Mouse (Mus musculus) naive thymus-derived CD4-positive, alpha-beta T cell, adult 5 months (primary cell): ENCODE data around the gene Vmn2r109. TPM values are rescaled to one million over a fixed set of nuclear protein-coding genes. Genes with fewer than 3 reads are reported as not detected.

ENCODE experiments used
- polyA plus RNA-seq: library from polyadenylated mRNA; unstranded; fragments of 100-300 nt; shearing (Covaris generic); gene quantifications from one replicate; pipeline ENCODE4 v1.2.1, GENCODE M21; 2017

Gene Vmn2r109
- polyA plus RNA-seq, result not detected

DNA sequence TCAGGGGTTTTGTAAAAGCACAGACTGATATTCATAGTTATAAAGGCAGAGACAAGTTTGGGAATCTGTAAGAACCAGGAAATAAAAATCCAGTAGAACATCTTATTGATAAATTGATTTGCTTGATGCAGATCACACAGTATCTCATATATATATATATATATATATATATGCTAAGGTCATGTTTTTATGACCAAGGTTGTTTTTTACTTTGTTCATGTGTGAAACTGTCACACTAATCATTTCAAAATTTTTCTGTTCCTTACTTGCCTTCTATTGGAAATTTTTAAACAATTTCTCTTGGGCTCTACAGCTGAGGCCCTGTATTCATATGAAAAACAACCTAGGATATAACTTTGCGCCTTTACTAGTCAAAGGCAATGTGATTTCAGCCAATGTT lies at the start of gene Vmn2r109:
Gene Vmn2r109 (minus strand): TSS at position 101 of the 400 bp plus-strand sequence.

DNA sequence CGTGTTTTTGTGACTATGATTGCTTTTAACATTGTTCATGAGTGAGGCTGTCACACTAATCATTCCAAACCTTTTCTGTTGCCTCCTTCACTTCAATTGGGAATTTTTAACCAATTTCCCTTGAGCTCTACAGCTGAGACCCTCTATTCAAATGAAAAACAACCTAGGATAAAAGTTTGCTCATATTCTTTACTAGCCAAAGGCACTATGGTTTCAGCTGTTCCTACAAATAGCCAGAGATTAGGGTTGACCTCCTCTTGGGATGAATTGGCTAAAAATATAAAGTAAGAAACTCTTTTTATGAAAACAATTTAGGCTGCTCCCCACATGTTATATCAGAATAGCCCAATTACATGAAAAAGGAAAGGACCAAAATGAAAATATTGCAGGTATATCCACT lies 31.8 kb upstream of the Vmn2r109 start, which contains the start of gene Vmn2r110:
Gene Vmn2r110 (minus strand): TSS at position 101 of the 400 bp plus-strand sequence.

DNA sequence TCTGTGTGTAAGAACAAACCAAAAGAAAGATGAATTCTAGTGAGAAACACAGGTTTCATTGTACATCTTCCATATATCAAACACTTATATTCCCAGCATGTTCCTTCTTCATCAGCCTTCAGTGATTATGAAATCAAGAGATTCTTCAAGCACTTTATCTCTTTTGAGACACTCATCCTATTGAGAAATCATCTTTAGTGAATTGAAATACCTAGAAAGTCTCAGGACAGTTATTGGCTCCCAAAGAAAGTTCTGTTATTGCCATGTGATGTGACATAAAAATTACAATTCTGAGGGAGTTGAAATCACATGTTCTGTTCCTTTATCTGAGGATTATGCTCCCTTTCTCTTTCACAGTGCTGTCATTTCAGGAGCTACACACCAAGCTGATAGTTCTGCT lies 66.7 kb downstream of the Vmn2r109 start, which contains the start of gene Vmn1r225:
Gene Vmn1r225 (plus strand): TSS at position 301 of the 400 bp plus-strand sequence.

Other genes with a start within 250 kb of the Vmn2r109 start
- not detected for gene Vmn2r107, start 219.5 kb downstream of the Vmn2r109 start, polyA plus RNA-seq
- gene Vmn1r224, start 150.6 kb downstream of the Vmn2r109 start, polyA plus RNA-seq, result not detected
- not detected for gene Vmn2r108, start 83.4 kb downstream of the Vmn2r109 start, polyA plus RNA-seq
- not detected for gene Vmn1r225, start 66.6 kb downstream of the Vmn2r109 start, polyA plus RNA-seq
- gene Vmn2r110, start 31.7 kb upstream of the Vmn2r109 start, polyA plus RNA-seq, result not detected
- not detected for gene Fpr-rs3, start 60.1 kb upstream of the Vmn2r109 start, polyA plus RNA-seq
- not detected for gene Vmn1r226, start 118.1 kb upstream of the Vmn2r109 start, polyA plus RNA-seq
- gene Vmn1r227, start 165.1 kb upstream of the Vmn2r109 start, polyA plus RNA-seq, result not detected
- gene Vmn1r228, start 221.4 kb upstream of the Vmn2r109 start, polyA plus RNA-seq, result not detected
- not detected for gene Vmn1r229, start 246.8 kb upstream of the Vmn2r109 start, polyA plus RNA-seq